Mouse (Mus musculus) neural tube, postnatal 0 days (tissue): ENCODE measurements around the gene Lcor. TPM values are rescaled to one million over a fixed set of nuclear protein-coding genes. Genes with fewer than 3 reads are reported as not detected.

Experiments used
- microRNA-seq: library from miRNA; unstranded; fragments of <30 nt; microRNA quantifications from one replicate; pipeline ENCODE4, GENCODE M21; 2016
- polyA plus RNA-seq: library from polyadenylated mRNA; unstranded; fragments of >200 nt; fragmentation: Nextera tagmentation; extraction: Ambion mirVana; gene quantifications from 2 replicates; pipeline ENCODE4 v1.2.1, GENCODE M21; 2015

Lcor gene
- 10.1 and 10.2 TPM in 2 replicates for polyA plus RNA-seq

GRCm38 (mm10) chr19:41482190-41482908 lies at the start of gene Lcor:
Gene Lcor, plus strand, starts transcription at chr19:41482637.

GRCm38 (mm10) chr19:41581706-41582420 lies 99.4 kb downstream of the Lcor start, which contains the start of gene Gm340:
Gene Gm340, plus strand, starts transcription at chr19:41582370.

Small RNA genes lying within 50 kb of the gene (microRNA-seq; reads per million reads assigned to microRNA genes)
- gene Mir8091, result not detected

Other genes starting within 250 kb of the Lcor start
- gene Tm9sf3, start 218.6 kb upstream of the Lcor start, polyA plus RNA-seq, result 69.5 and 77.8 TPM in 2 replicates
- gene Pik3ap1, start 97.5 kb upstream of the Lcor start, polyA plus RNA-seq, result 2.1 and 2.3 TPM in 2 replicates
- 1.0 and 1.1 TPM in 2 replicates for gene Gm340, start 99.7 kb downstream of the Lcor start, polyA plus RNA-seq